Comparison of ENCODE assay signal across 8 mouse cellular contexts in the genomic region with DNA sequence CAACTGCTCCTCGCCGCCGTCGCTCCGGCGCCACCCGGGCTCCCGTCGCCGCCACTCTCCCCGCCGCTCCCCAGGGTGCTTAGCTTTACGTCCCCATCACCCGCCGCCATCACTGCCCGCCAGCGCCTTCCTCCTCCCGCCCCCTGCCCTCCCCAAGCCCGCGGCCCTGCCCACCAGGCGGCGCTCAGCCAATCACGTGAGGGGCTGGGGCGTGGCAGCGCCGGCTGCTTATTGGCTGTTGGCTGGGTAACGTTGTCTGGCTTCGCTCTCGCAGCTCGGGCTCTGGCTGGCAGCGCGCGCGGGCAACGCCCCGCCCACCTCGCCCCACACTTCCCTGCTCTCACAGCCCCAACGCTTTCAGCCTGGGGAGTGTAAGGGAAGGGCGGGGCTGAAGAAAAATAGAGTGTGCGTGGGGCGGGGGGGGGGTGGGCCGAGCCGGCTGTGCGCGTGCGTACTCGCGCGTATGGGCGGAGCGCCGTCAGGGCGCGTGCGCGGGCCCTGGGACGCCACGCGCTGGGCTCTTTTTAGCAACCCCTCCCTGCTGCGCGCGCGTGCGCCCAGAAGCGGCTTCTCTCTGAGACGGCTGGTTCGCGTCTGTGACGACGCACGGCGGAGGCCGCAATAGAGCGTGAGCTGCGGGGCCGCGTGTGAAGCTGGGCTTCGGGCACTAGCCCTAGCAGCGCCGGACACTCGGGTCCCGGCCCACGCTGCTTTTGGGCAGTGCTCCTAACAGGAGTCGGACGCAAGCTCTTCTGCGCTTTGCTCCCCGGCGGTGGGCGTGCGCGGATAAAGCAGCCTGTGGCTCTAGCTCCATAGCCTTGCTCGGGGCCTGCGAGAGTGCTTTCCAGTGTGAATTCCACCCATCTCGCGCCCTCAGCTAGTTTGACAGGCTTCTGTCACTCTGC. TPM values are rescaled to one million over a fixed set of nuclear protein-coding genes. Genes with fewer than 3 reads are reported as not detected.
DNase-seq lines count a peak whose midpoint lies in the region; ATAC-seq and TF ChIP-seq lines count a peak whose summit lies in the region.

A gene (minus strand): TSS at position 162 of the 905 bp plus-strand sequence.

- no peaks in the 10 kb centered on the region for H3K4me1 ChIP-seq in bone marrow, adult 2 months (ENCODE audit: control insufficient read depth, insufficient read depth, low read length)
- H3K4me1 ChIP-seq in embryonic facial prominence, embryonic 15.5 days = peaks cover 13% of the 10 kb centered on the region
- H3K4me1 ChIP-seq in limb, embryonic 14.5 days (ENCODE audit: control insufficient read depth, insufficient read depth, low read length) = peaks cover 13% of the 10 kb centered on the region
- peaks cover 11% of the 10 kb centered on the region; the same call in 1 of the 2 replicates for H3K4me1 ChIP-seq in midbrain, postnatal 0 days (ENCODE audit: insufficient read depth, low read length)

- H3K36me3 ChIP-seq in embryonic facial prominence, embryonic 15.5 days = no peaks in the 10 kb centered on the region
- H3K36me3 ChIP-seq in limb, embryonic 14.5 days (ENCODE audit: control insufficient read depth, insufficient read depth, low read length) = no peaks in the 10 kb centered on the region
- no peaks in the 10 kb centered on the region for H3K36me3 ChIP-seq in midbrain, postnatal 0 days (ENCODE audit: insufficient read depth, low read length)

- H3K27ac ChIP-seq in bone marrow, adult 2 months (ENCODE audit: control insufficient read depth, insufficient read depth, low read depth, low read length, poor library complexity) = peak within 1 kb of the TSS; percentile 91
- H3K27ac ChIP-seq in embryonic facial prominence, embryonic 15.5 days (replicated peaks) = peak within 1 kb of the TSS; percentile 95
- H3K27ac ChIP-seq in limb, embryonic 14.5 days (replicated peaks; ENCODE audit: low read depth, low read length) = peak within 1 kb of the TSS; percentile 92
- H3K27ac ChIP-seq in midbrain, postnatal 0 days (ENCODE audit: low read depth, low read length) = peak within 1 kb of the TSS; percentile 81

- TF ChIP-seq CTCF in bone marrow, adult 2 months (IDR thresholded peaks at IDR 0.05; ENCODE audit: control insufficient read depth, insufficient read depth, low read length) = no peak
- peak; percentile 71 for TF ChIP-seq CTCF in midbrain, postnatal 0 days (IDR thresholded peaks at IDR 0.05)

- H3K27me3 ChIP-seq in embryonic facial prominence, embryonic 15.5 days = no peaks in the 10 kb centered on the region
- no peaks in the 10 kb centered on the region for H3K27me3 ChIP-seq in limb, embryonic 14.5 days (ENCODE audit: control insufficient read depth, insufficient read depth, low read length)
- no peaks in the 10 kb centered on the region for H3K27me3 ChIP-seq in midbrain, postnatal 0 days (ENCODE audit: insufficient read depth, low read length)

- no peaks in the 10 kb centered on the region for H3K9me3 ChIP-seq in embryonic facial prominence, embryonic 15.5 days (replicated peaks)
- no peaks in the 10 kb centered on the region for H3K9me3 ChIP-seq in limb, embryonic 14.5 days (ENCODE audit: control insufficient read depth, low read length)
- H3K9me3 ChIP-seq in midbrain, postnatal 0 days (ENCODE audit: low read length) = no peaks in the 10 kb centered on the region

- H3K4me3 ChIP-seq in bone marrow, adult 2 months (replicated peaks; ENCODE audit: control insufficient read depth, low read depth, low read length) = peak within 1 kb of the TSS; percentile 90
- peak within 1 kb of the TSS; percentile 92 for H3K4me3 ChIP-seq in embryonic facial prominence, embryonic 15.5 days (replicated peaks)
- H3K4me3 ChIP-seq in limb, embryonic 14.5 days (replicated peaks; ENCODE audit: low read length) = peak within 1 kb of the TSS; percentile 91
- peak within 1 kb of the TSS; percentile 89 for H3K4me3 ChIP-seq in midbrain, postnatal 0 days (ENCODE audit: low read depth, low read length)

- peak; percentile 82 for TF ChIP-seq POLR2A in bone marrow, adult 2 months (IDR thresholded peaks at IDR 0.05; ENCODE audit: borderline replicate concordance, control insufficient read depth, low read depth, low read length)
- TF ChIP-seq POLR2A in limb, embryonic 14.5 days (IDR thresholded peaks at IDR 0.05; ENCODE audit: borderline replicate concordance, extremely low read depth, insufficient read depth, insufficient read length) = peak; percentile 98

- peak within 1 kb of the TSS; percentile 77 for H3K4me2 ChIP-seq in embryonic facial prominence, embryonic 15.5 days (replicated peaks)
- peak within 1 kb of the TSS; percentile 74 for H3K4me2 ChIP-seq in limb, embryonic 14.5 days (replicated peaks; ENCODE audit: low read depth, low read length, severe bottlenecking)
- H3K4me2 ChIP-seq in midbrain, postnatal 0 days (ENCODE audit: low read depth, low read length, poor library complexity, severe bottlenecking) = peak within 1 kb of the TSS; percentile 92

- under 1% methylated on average over 94 of the region's 95 CpGs for WGBS in bone marrow, adult 2 months
- under 1% methylated on average over 88 of the region's 95 CpGs for WGBS in embryonic facial prominence, embryonic 15.5 days
- under 1% methylated on average over 56 of the region's 95 CpGs for WGBS in limb, embryonic 14.5 days
- under 1% methylated on average over 67 of the region's 95 CpGs for WGBS in midbrain, postnatal 0 days

- ATAC-seq in embryonic facial prominence, embryonic 15.5 days (ENCODE audit: insufficient number of reproducible peaks, low FRiP score, low TSS enrichment, low read depth) = peak; percentile 99
- ATAC-seq in limb, embryonic 14.5 days (ENCODE audit: low FRiP score, low read depth) = peak; percentile 93
- ATAC-seq in midbrain, postnatal 0 days (ENCODE audit: low FRiP score) = peak; percentile 99

- peak; percentile 99 for DNase-seq in 416B (ENCODE audit: low read depth)
- peak; percentile 96 for DNase-seq in heart, adult 8-10 months (ENCODE audit: low spot score)
- peak; percentile 99 for DNase-seq in kidney, adult 9 months
- DNase-seq in limb, embryonic 14.5 days (ENCODE audit: low spot score) = peak; percentile 97
- peak; percentile 99 for DNase-seq in midbrain, postnatal 0 days (ENCODE audit: low spot score)
- peak; percentile 96 for DNase-seq in spleen, postnatal 14 days (ENCODE audit: low spot score in 2 of 2)

- H3K9ac ChIP-seq in embryonic facial prominence, embryonic 15.5 days = peak within 1 kb of the TSS; percentile 81
- peak within 1 kb of the TSS; percentile 84 for H3K9ac ChIP-seq in limb, embryonic 14.5 days (ENCODE audit: low read depth, low read length, severe bottlenecking)
- H3K9ac ChIP-seq in midbrain, postnatal 0 days (replicated peaks; ENCODE audit: low read length, poor library complexity, severe bottlenecking) = peak within 1 kb of the TSS; percentile 81

RNA-seq across cellular contexts. Expression of the gene that starts here (rescaled TPM):
- 22.4 and 28.1 TPM in 2 replicates for polyA plus RNA-seq in bone marrow, adult 2 months (2011; ENCODE audit: insufficient read depth, insufficient read length, low replicate concordance, missing spikeins)
- 46.1 and 47.6 TPM in 2 replicates for polyA plus RNA-seq in embryonic facial prominence, embryonic 15.5 days (2015; fragmentation: Nextera tagmentation; extraction: Ambion mirVana)
- 10 to 100 TPM; 33.9 to 36.7 (median 34.6) TPM for total RNA-seq in heart, adult 8-10 months (2022)
- polyA plus RNA-seq in limb, embryonic 14.5 days (2012; rRNA removed) = 30.9 and 41.9 TPM in 2 replicates
- 34.2 and 34.3 TPM in 2 replicates for polyA plus RNA-seq in limb, embryonic 14.5 days (2014; fragmentation: Nextera tagmentation; extraction: Ambion mirVana)
- total RNA-seq in midbrain, postnatal 0 days (2014; rRNA removed) = 28.4 and 32.0 TPM in 2 replicates
- 24.5 and 27.9 TPM in 2 replicates for polyA plus RNA-seq in midbrain, postnatal 0 days (2015; fragmentation: Nextera tagmentation; extraction: Ambion mirVana)

Comparison
In these comparisons a context has a peak if more than half of its experiments do, and no peak if none do; other contexts are left out.
1. Peak in every context shown above with its lines: DNase-seq, ATAC-seq, H3K4me3 ChIP-seq and H3K27ac ChIP-seq.